Mouse (Mus musculus): ENCODE results near the gene Slamf6. TPM values are rescaled to one million over a fixed set of nuclear protein-coding genes. Genes with fewer than 3 reads are reported as not detected.
A peak's percentile ranks its signal among the peaks of the same experiment; 100 is the strongest.

The Slamf6 gene
- polyA plus RNA-seq, 1 experiment from 2014 or later = 0.11 TPM

GRCm38 (mm10) chr1:171920989-171921621, 3.8 kb downstream of the Slamf6 start:
- Histone ChIP-seq H3K4me2 (replicated peaks; ENCODE audit: low read depth, low read length) (no peak overlapping the region), H3K4me1 (replicated peaks; ENCODE audit: control insufficient read depth, insufficient read depth, low read length) (no peaks in the 10 kb centered on the region), H3K4me3 (ENCODE audit: low read depth, low read length) (no peak overlapping the region), H3K9me3 (ENCODE audit: control insufficient read depth, low read length) (no peaks in the 10 kb centered on the region), H3K9ac (ENCODE audit: low read depth, low read length) (no peak overlapping the region), H3K36me3 (ENCODE audit: control insufficient read depth, insufficient read depth, low read length) (no peaks in the 10 kb centered on the region), H3K27ac (ENCODE audit: low read depth, low read length) (no peak overlapping the region), H3K27me3 (ENCODE audit: control insufficient read depth, insufficient read depth, low read length) (no peaks in the 10 kb centered on the region)
- 87% methylated on average over 9 of the region's 9 CpGs for WGBS
- ATAC-seq (ENCODE audit: low FRiP score) (no peak), DNase-seq (ENCODE audit: low spot score) (no peak)

GRCm38 (mm10) chr1:171921641-171922040, 4.3 kb downstream of the Slamf6 start:
- no peaks in the 10 kb centered on the region for H3K4me1 ChIP-seq (replicated peaks; ENCODE audit: control insufficient read depth, insufficient read depth, low read length)
- H3K4me3 ChIP-seq (ENCODE audit: low read depth, low read length) = no peak overlapping the region
- no peaks in the 10 kb centered on the region for H3K9me3 ChIP-seq (ENCODE audit: control insufficient read depth, low read length)
- H3K9ac ChIP-seq (ENCODE audit: low read depth, low read length) = no peak overlapping the region
- ATAC-seq (ENCODE audit: low FRiP score) (no peak), DNase-seq (ENCODE audit: low spot score) (no peak)
- H3K27me3 ChIP-seq (ENCODE audit: control insufficient read depth, insufficient read depth, low read length) = no peaks in the 10 kb centered on the region
- 65% methylated on average over 2 of the region's 2 CpGs for WGBS
- H3K27ac ChIP-seq (ENCODE audit: low read depth, low read length) = no peak overlapping the region
- no peak overlapping the region for H3K4me2 ChIP-seq (replicated peaks; ENCODE audit: low read depth, low read length)
- no peaks in the 10 kb centered on the region for H3K36me3 ChIP-seq (ENCODE audit: control insufficient read depth, insufficient read depth, low read length)

GRCm38 (mm10) chr1:171922844-171923243, 5.5 kb downstream of the Slamf6 start:
- no peak for ATAC-seq (ENCODE audit: low FRiP score)
- no peak overlapping the region for H3K27ac ChIP-seq (ENCODE audit: low read depth, low read length)
- H3K9me3 ChIP-seq (ENCODE audit: control insufficient read depth, low read length) = no peaks in the 10 kb centered on the region
- H3K9ac ChIP-seq (ENCODE audit: low read depth, low read length) = no peak overlapping the region
- no peak for DNase-seq (ENCODE audit: low spot score)
- no peak overlapping the region for H3K4me2 ChIP-seq (replicated peaks; ENCODE audit: low read depth, low read length)
- no peak overlapping the region for H3K4me3 ChIP-seq (ENCODE audit: low read depth, low read length)
- H3K27me3 ChIP-seq (ENCODE audit: control insufficient read depth, insufficient read depth, low read length) = no peaks in the 10 kb centered on the region
- WGBS = 92% methylated on average over 5 of the region's 5 CpGs
- no peaks in the 10 kb centered on the region for H3K36me3 ChIP-seq (ENCODE audit: control insufficient read depth, insufficient read depth, low read length)
- no peaks in the 10 kb centered on the region for H3K4me1 ChIP-seq (replicated peaks; ENCODE audit: control insufficient read depth, insufficient read depth, low read length)

- 75% methylated on average over 3 of the region's 3 CpGs for WGBS
- Histone ChIP-seq H3K27me3 (ENCODE audit: control insufficient read depth, insufficient read depth, low read length) (no peaks in the 10 kb centered on the region), H3K9me3 (ENCODE audit: control insufficient read depth, low read length) (no peaks in the 10 kb centered on the region), H3K4me2 (replicated peaks; ENCODE audit: low read depth, low read length) (no peak overlapping the region), H3K4me1 (replicated peaks; ENCODE audit: control insufficient read depth, insufficient read depth, low read length) (no peaks in the 10 kb centered on the region), H3K36me3 (ENCODE audit: control insufficient read depth, insufficient read depth, low read length) (no peaks in the 10 kb centered on the region), H3K27ac (ENCODE audit: low read depth, low read length) (no peak overlapping the region), H3K9ac (ENCODE audit: low read depth, low read length) (no peak overlapping the region), H3K4me3 (ENCODE audit: low read depth, low read length) (no peak overlapping the region)
- DNase-seq (ENCODE audit: low spot score) = no peak
- ATAC-seq (ENCODE audit: low FRiP score) = no peak
Measured at GRCm38 (mm10) chr1:171924900-171925299, 7.6 kb downstream of the Slamf6 start.

- no peak overlapping the region for H3K9ac ChIP-seq (ENCODE audit: low read depth, low read length)
- ATAC-seq (ENCODE audit: low FRiP score) (no peak), DNase-seq (ENCODE audit: low spot score) (no peak)
- no peaks in the 10 kb centered on the region for H3K36me3 ChIP-seq (ENCODE audit: control insufficient read depth, insufficient read depth, low read length)
- no peaks in the 10 kb centered on the region for H3K9me3 ChIP-seq (ENCODE audit: control insufficient read depth, low read length)
- H3K27ac ChIP-seq (ENCODE audit: low read depth, low read length) = no peak overlapping the region
- no peaks in the 10 kb centered on the region for H3K4me1 ChIP-seq (replicated peaks; ENCODE audit: control insufficient read depth, insufficient read depth, low read length)
- WGBS = 87% methylated on average over 3 of the region's 3 CpGs
- H3K4me2 ChIP-seq (replicated peaks; ENCODE audit: low read depth, low read length) = no peak overlapping the region
- no peak overlapping the region for H3K4me3 ChIP-seq (ENCODE audit: low read depth, low read length)
- no peaks in the 10 kb centered on the region for H3K27me3 ChIP-seq (ENCODE audit: control insufficient read depth, insufficient read depth, low read length)
Measured at GRCm38 (mm10) chr1:171933851-171934250, 16.5 kb downstream of the Slamf6 start.

- Histone ChIP-seq H3K4me2 (replicated peaks; ENCODE audit: low read depth, low read length) (no peak overlapping the region), H3K4me1 (replicated peaks; ENCODE audit: control insufficient read depth, insufficient read depth, low read length) (no peaks in the 10 kb centered on the region), H3K9ac (ENCODE audit: low read depth, low read length) (no peak overlapping the region), H3K4me3 (ENCODE audit: low read depth, low read length) (no peak overlapping the region), H3K27ac (ENCODE audit: low read depth, low read length) (no peak overlapping the region), H3K9me3 (ENCODE audit: control insufficient read depth, low read length) (no peaks in the 10 kb centered on the region), H3K27me3 (ENCODE audit: control insufficient read depth, insufficient read depth, low read length) (no peaks in the 10 kb centered on the region), H3K36me3 (ENCODE audit: control insufficient read depth, insufficient read depth, low read length) (no peaks in the 10 kb centered on the region)
- 84% methylated on average over 14 of the region's 14 CpGs for WGBS
- ATAC-seq (ENCODE audit: low FRiP score) (no peak), DNase-seq (ENCODE audit: low spot score) (no peak)
Measured at GRCm38 (mm10) chr1:171938952-171939948, 21.9 kb downstream of the Slamf6 start.

- 76% methylated on average over 6 of the region's 6 CpGs for WGBS
- ATAC-seq (ENCODE audit: low FRiP score) (no peak), DNase-seq (ENCODE audit: low spot score) (no peak)
- Histone ChIP-seq H3K27ac (ENCODE audit: low read depth, low read length) (no peak overlapping the region), H3K27me3 (ENCODE audit: control insufficient read depth, insufficient read depth, low read length) (no peaks in the 10 kb centered on the region), H3K36me3 (ENCODE audit: control insufficient read depth, insufficient read depth, low read length) (no peaks in the 10 kb centered on the region), H3K4me1 (replicated peaks; ENCODE audit: control insufficient read depth, insufficient read depth, low read length) (no peaks in the 10 kb centered on the region), H3K9ac (ENCODE audit: low read depth, low read length) (no peak overlapping the region), H3K9me3 (ENCODE audit: control insufficient read depth, low read length) (no peaks in the 10 kb centered on the region), H3K4me3 (ENCODE audit: low read depth, low read length) (no peak overlapping the region), H3K4me2 (replicated peaks; ENCODE audit: low read depth, low read length) (no peak overlapping the region)
Measured at GRCm38 (mm10) chr1:171940626-171941025, 23.3 kb downstream of the Slamf6 start.

GRCm38 (mm10) chr1:171946447-171946995, 29.2 kb downstream of the Slamf6 start:
- Histone ChIP-seq H3K27ac (ENCODE audit: low read depth, low read length) (no peak overlapping the region), H3K36me3 (ENCODE audit: control insufficient read depth, insufficient read depth, low read length) (no peaks in the 10 kb centered on the region), H3K9me3 (ENCODE audit: control insufficient read depth, low read length) (no peaks in the 10 kb centered on the region), H3K4me2 (replicated peaks; ENCODE audit: low read depth, low read length) (no peak overlapping the region), H3K9ac (ENCODE audit: low read depth, low read length) (no peak overlapping the region), H3K27me3 (ENCODE audit: control insufficient read depth, insufficient read depth, low read length) (no peaks in the 10 kb centered on the region), H3K4me3 (ENCODE audit: low read depth, low read length) (no peak overlapping the region), H3K4me1 (replicated peaks; ENCODE audit: control insufficient read depth, insufficient read depth, low read length) (no peaks in the 10 kb centered on the region)
- peak; percentile 17 for DNase-seq (ENCODE audit: low spot score)
- WGBS = 63% methylated on average over 6 of the region's 6 CpGs
- ATAC-seq (ENCODE audit: low FRiP score) = peak; percentile 36; the same call in 1 of the 2 replicates

All from hindbrain, embryonic 11.5 days (tissue).